Mouse (Mus musculus) C2C12 (cell line): ENCODE results near the gene Ppp1r9b. TPM values are rescaled to one million over a fixed set of nuclear protein-coding genes. Genes with fewer than 3 reads are reported as not detected.
"Not testable (repeated sequence)": the region's sequence is repeated elsewhere in the genome, so short reads cannot be mapped to it uniquely, and the experiment has no call there.

ENCODE experiments used
- H3K27me3 ChIP-seq: one replicate; pipeline ENCODE4 v1.6.1; 2011; ENCODE audit not compliant: control insufficient read depth, insufficient read depth, insufficient read length
- H3K36me3 ChIP-seq: one replicate; pipeline ENCODE4 v1.6.1; 2011; ENCODE audit not compliant: control insufficient read depth, insufficient read depth
- H3K4me3 ChIP-seq: one replicate; pipeline ENCODE4 v1.5.1; 2011; ENCODE audit warnings: mild to moderate bottlenecking, control low read depth; ENCODE audit not compliant: poor library complexity, insufficient read depth, severe bottlenecking
- H3K79me2 ChIP-seq: one replicate; pipeline ENCODE4 v1.6.1; 2011; ENCODE audit not compliant: control insufficient read depth, insufficient read depth
- H3K79me3 ChIP-seq: one replicate; pipeline ENCODE4 v1.6.1; 2011; ENCODE audit warnings: low read depth, control low read depth
- H3ac ChIP-seq: one replicate; pipeline ENCODE3; 2011; ENCODE audit warnings: low read depth; ENCODE audit not compliant: control insufficient read depth, insufficient read length
- CEBPB ChIP-seq: IDR thresholded peaks from one replicate; pipeline ENCODE4 v1.6.1; 2011; ENCODE audit warnings: low read depth, mild to moderate bottlenecking, control low read depth, moderate library complexity
- CTCF ChIP-seq: IDR thresholded peaks from one replicate; pipeline ENCODE4 v1.5.1; 2011; ENCODE audit not compliant: control insufficient read depth, insufficient read depth, insufficient read length
- FOSL1 ChIP-seq: IDR thresholded peaks from one replicate; pipeline ENCODE4 v1.8.0; 2011; ENCODE audit warnings: mild to moderate bottlenecking, low read length; ENCODE audit not compliant: poor library complexity, insufficient read depth, severe bottlenecking
- MAX ChIP-seq: IDR thresholded peaks from one replicate; pipeline ENCODE4 v1.6.1; 2011; ENCODE audit warnings: mild to moderate bottlenecking, control low read depth
- MYOD1 ChIP-seq: IDR thresholded peaks from one replicate; pipeline ENCODE4 v1.6.1; 2011; ENCODE audit warnings: low read depth; ENCODE audit not compliant: control insufficient read depth, insufficient read length
- MYOG ChIP-seq: IDR thresholded peaks from one replicate; pipeline ENCODE4 v1.6.1; 2011; ENCODE audit not compliant: control insufficient read depth, insufficient read length; ENCODE audit errors: extremely low read depth
- USF1 ChIP-seq: IDR thresholded peaks from one replicate; pipeline ENCODE4 v1.6.1; 2011; ENCODE audit warnings: low read depth, mild to moderate bottlenecking, control low read depth, moderate library complexity
- polyA plus RNA-seq: library from polyadenylated mRNA; unstranded; fragments of >200 nt; fragmentation: generic; extraction: Trizol; gene quantifications from one replicate; pipeline ENCODE4 v1.2.1, GENCODE M21; 2012; ENCODE audit warnings: missing spikeins

The Ppp1r9b gene
- polyA plus RNA-seq, 1 experiment, result 31.8 TPM

- Histone ChIP-seq H3K79me3 (peaks cover 5% of the 10 kb centered on the region), H3ac (no peak overlapping the region), H3K27me3 (no peaks in the 10 kb centered on the region), H3K36me3 (peaks cover 31% of the 10 kb centered on the region), H3K4me3 (peak overlapping the region; percentile 2), H3K79me2 (peaks cover 15% of the 10 kb centered on the region)
- TF ChIP-seq MYOG, result no peak
- no peak for TF ChIP-seq MAX
- no peak for TF ChIP-seq FOSL1
- TF ChIP-seq CTCF, result no peak
- no peak for TF ChIP-seq CEBPB
Observed at GRCm38 (mm10) chr11:95006525-95007219, 15.8 kb downstream of the Ppp1r9b start.

- Histone ChIP-seq H3K36me3 (peaks cover 25% of the 10 kb centered on the region), H3K27me3 (no peaks in the 10 kb centered on the region), H3ac (no peak overlapping the region), H3K79me3 (peaks cover 6% of the 10 kb centered on the region), H3K4me3 (no peak overlapping the region), H3K79me2 (peaks cover 17% of the 10 kb centered on the region)
- no peak for TF ChIP-seq MYOD1
- no peak for TF ChIP-seq MYOG
- TF ChIP-seq CEBPB, result no peak
- TF ChIP-seq FOSL1, result no peak
- TF ChIP-seq CTCF, result no peak
- no peak for TF ChIP-seq USF1
Observed at GRCm38 (mm10) chr11:95007418-95007817, 16.6 kb downstream of the Ppp1r9b start.

GRCm38 (mm10) chr11:95008661-95009628 lies 18.1 kb downstream of the Ppp1r9b start:
- peaks cover 6% of the 10 kb centered on the region for H3K79me3 ChIP-seq
- H3K27me3 ChIP-seq, result no peaks in the 10 kb centered on the region
- H3ac ChIP-seq, result peak overlapping the region; percentile 63
- H3K36me3 ChIP-seq, result peaks cover 20% of the 10 kb centered on the region
- H3K4me3 ChIP-seq, result peak overlapping the region; percentile 66
- peaks cover 21% of the 10 kb centered on the region for H3K79me2 ChIP-seq
- peak; percentile 6 for TF ChIP-seq MAX
- no peak for TF ChIP-seq MYOG

GRCm38 (mm10) chr11:95009629-95010014 lies 18.8 kb downstream of the Ppp1r9b start, which contains the start of gene Samd14:
Gene Samd14 (plus strand): TSS chr11:95009879.
- Histone ChIP-seq H3K4me3 (peak within 1 kb of the TSS; percentile 66), H3K36me3 (peaks cover 24% of the 10 kb centered on the region), H3K79me2 (peaks cover 21% of the 10 kb centered on the region), H3K27me3 (no peaks in the 10 kb centered on the region), H3K79me3 (peaks cover 6% of the 10 kb centered on the region), H3ac (peak within 1 kb of the TSS; percentile 63)
- TF ChIP-seq USF1, result no peak
- no peak for TF ChIP-seq CEBPB
- no peak for TF ChIP-seq CTCF
- no peak for TF ChIP-seq FOSL1
- TF ChIP-seq MAX, result no peak
- TF ChIP-seq MYOD1, result no peak
- no peak for TF ChIP-seq MYOG

GRCm38 (mm10) chr11:95010141-95010739 lies 19.4 kb downstream of the Ppp1r9b start:
- peak overlapping the region; percentile 66 for H3K4me3 ChIP-seq
- H3K79me3 ChIP-seq, result peaks cover 6% of the 10 kb centered on the region
- H3ac ChIP-seq, result peak overlapping the region; percentile 63
- TF ChIP-seq MAX, result no peak
- no peak for TF ChIP-seq FOSL1
- no peak for TF ChIP-seq USF1
- no peak for TF ChIP-seq MYOG
- no peak for TF ChIP-seq CEBPB
- TF ChIP-seq MYOD1, result no peak
- no peak for TF ChIP-seq CTCF
- peaks cover 24% of the 10 kb centered on the region for H3K36me3 ChIP-seq
- peaks cover 21% of the 10 kb centered on the region for H3K79me2 ChIP-seq
- H3K27me3 ChIP-seq, result no peaks in the 10 kb centered on the region

- H3K79me3 ChIP-seq, H3K27me3 ChIP-seq: not testable (repeated sequence)
- Histone ChIP-seq H3K4me3 (peak overlapping the region; percentile 66), H3ac (peak overlapping the region; percentile 30), H3K79me2 (peaks cover 21% of the 10 kb centered on the region), H3K36me3 (peaks cover 19% of the 10 kb centered on the region)
Observed at GRCm38 (mm10) chr11:95010841-95011403, 20.1 kb downstream of the Ppp1r9b start.
